Mouse (Mus musculus) brain, embryonic 14.5 days (tissue): ENCODE results near the gene Ndc80.

Experiments
- CTCF ChIP-seq: fragments of 200-500 bp; IDR thresholded peaks from 2 replicates; pipeline ENCODE4 v1.5.1; 2012; ENCODE audit warnings: inconsistent platforms, mild to moderate bottlenecking, moderate library complexity, borderline replicate concordance; ENCODE audit not compliant: insufficient read depth, insufficient read length; ENCODE audit errors: extremely low read depth
- POLR2A ChIP-seq: fragments of 200-500 bp; IDR thresholded peaks from 2 replicates; pipeline ENCODE4 v1.6.1; 2012; ENCODE audit warnings: mild to moderate bottlenecking, inconsistent platforms, borderline replicate concordance; ENCODE audit not compliant: poor library complexity, insufficient read depth, insufficient read length, severe bottlenecking; ENCODE audit errors: extremely low read depth

- TF ChIP-seq CTCF = no peak
- TF ChIP-seq POLR2A = no peak
These were observed 43.1 kb downstream of the Ndc80 start for GRCm38 (mm10) chr17:71483418-71484060.
